ENCODE assay signal across 9 mouse cellular contexts in genomic region chr19:3451170-3451569, GRCm38 (mm10). TPM values are rescaled to one million over a fixed set of nuclear protein-coding genes. Genes with fewer than 3 reads are reported as not detected.
DNase-seq lines count a peak whose midpoint lies in the region; ATAC-seq and TF ChIP-seq lines count a peak whose summit lies in the region.
"Had no signal": no experiment of that assay in that cellular context is flagged by ENCODE, and none has a peak within 500 bp of the region (broad histone marks: within the 10 kb centered on the region; RNA-seq: fewer than 3 reads in every experiment).

No protein-coding gene starts in this region.

- no peaks in the 10 kb centered on the region for H3K9me3 ChIP-seq in E14TG2a.4 (ENCODE audit: low read length)
- no peaks in the 10 kb centered on the region for H3K9me3 ChIP-seq in embryonic facial prominence, embryonic 12.5 days
- H3K9me3 ChIP-seq: liver, embryonic 15.5 days had no signal

- peak; percentile 59 to 76 for DNase-seq in adrenal gland, postnatal 36 days
- peak; percentile 74 for DNase-seq in heart, postnatal 4 days
- peak; percentile 88 for DNase-seq in layer of hippocampus, adult 11-12 months (ENCODE audit: low spot score)
- DNase-seq in lung, adult 2 months = peak; percentile 43
- peak; percentile 71 for DNase-seq in ovary, postnatal 14 days (ENCODE audit: low spot score)
- peak; percentile 77 for DNase-seq in thymus, postnatal 14 days

- WGBS in embryonic facial prominence, embryonic 12.5 days = 26% methylated on average over 6 of the region's 6 CpGs
- WGBS in lung, adult 2 months = 14% methylated on average over 6 of the region's 6 CpGs

- H3K9ac ChIP-seq in embryonic facial prominence, embryonic 12.5 days = no peak overlapping the region
- H3K9ac ChIP-seq: liver, embryonic 15.5 days had no signal

- H3K36me3 ChIP-seq in E14TG2a.4 (ENCODE audit: insufficient read depth, low read length) = peaks cover 35% of the 10 kb centered on the region
- peaks cover 26% of the 10 kb centered on the region for H3K36me3 ChIP-seq in embryonic facial prominence, embryonic 12.5 days

- no peak overlapping the region for H3K4me2 ChIP-seq in embryonic facial prominence, embryonic 12.5 days (replicated peaks)
- H3K4me2 ChIP-seq: liver, embryonic 15.5 days had no signal

- no peak for TF ChIP-seq POLR2A in lung, adult 2 months (IDR thresholded peaks at IDR 0.05; ENCODE audit: borderline replicate concordance, extremely low read depth, low read depth, low read length)

- peaks cover 12% of the 10 kb centered on the region for H3K4me1 ChIP-seq in E14TG2a.4 (replicated peaks; ENCODE audit: low read depth, low read length)
- 0 out of 2 replicates have a peak, but pooled peaks cover 4% of the 10 kb centered on the region for H3K4me1 ChIP-seq in embryonic facial prominence, embryonic 12.5 days
- H3K4me1 ChIP-seq in lung, adult 2 months (ENCODE audit: control insufficient read depth, insufficient read depth, low read length) = no peaks in the 10 kb centered on the region
- H3K4me1 ChIP-seq: liver, embryonic 15.5 days had no signal

- peak; percentile 87 for TF ChIP-seq CTCF in E14TG2a.4 (conservative IDR thresholded peaks at IDR 0.05; ENCODE audit: low read length)
- TF ChIP-seq CTCF in lung, adult 2 months (IDR thresholded peaks at IDR 0.05; ENCODE audit: insufficient read depth, low read length) = peak; percentile 46; the same call in 1 of the 2 replicates

- H3K27ac ChIP-seq in embryonic facial prominence, embryonic 12.5 days = no peak overlapping the region
- H3K27ac ChIP-seq: liver, embryonic 15.5 days had no signal

- peak; percentile 25; the same call in 1 of the 2 replicates for ATAC-seq in embryonic facial prominence, embryonic 12.5 days (ENCODE audit: insufficient number of reproducible peaks, insufficient read depth, low FRiP score, low TSS enrichment)

- H3K4me3 ChIP-seq in E14TG2a.4 (replicated peaks; ENCODE audit: low read length) = no peak overlapping the region
- H3K4me3 ChIP-seq in embryonic facial prominence, embryonic 12.5 days = no peak overlapping the region
- no peak overlapping the region for H3K4me3 ChIP-seq in lung, adult 2 months (replicated peaks; ENCODE audit: extremely low read depth, low read depth, low read length)
- H3K4me3 ChIP-seq: liver, embryonic 15.5 days had no signal

- H3K27me3 ChIP-seq in E14TG2a.4 (ENCODE audit: insufficient read depth, low read length) = 0 out of 2 replicates have a peak, but pooled peaks cover 3% of the 10 kb centered on the region
- H3K27me3 ChIP-seq in embryonic facial prominence, embryonic 12.5 days = no peaks in the 10 kb centered on the region
- H3K27me3 ChIP-seq: liver, embryonic 15.5 days had no signal

RNA-seq across cellular contexts. Expression of gene Gal, which starts 36.8 kb away (rescaled TPM):
- total RNA-seq in adrenal gland, postnatal 36 days (2021) = 10 to 100 TPM; 36.3 to 93.3 TPM
- 10.5 and 17.0 TPM in 2 replicates for polyA plus RNA-seq in embryonic facial prominence, embryonic 12.5 days (2016; fragmentation: Nextera tagmentation; extraction: Ambion mirVana)
- total RNA-seq in heart, postnatal 4 days (2021) = under 1 TPM; 0.36 to 0.47 TPM
- 4.0 and 4.9 TPM in 2 replicates for polyA plus RNA-seq in lung, adult 2 months (2012; rRNA removed)

Comparison
In these comparisons a context has a peak if more than half of its experiments do, and no peak if none do; other contexts are left out.
1. RNA of gene Gal, which starts 36.8 kb away (total RNA-seq): 36.3 to 93.3 TPM in adrenal gland, postnatal 36 days; 0.36 to 0.47 TPM in heart, postnatal 4 days; every median in the first group is over 10 times any median in the second.
2. Peak in every context shown above with its lines, with median percentiles within 50 percentile points of each other: DNase-seq.